Mouse (Mus musculus) testis, adult 2 months (tissue): ENCODE data around the gene Smpd2. TPM values are rescaled to one million over a fixed set of nuclear protein-coding genes. Genes with fewer than 3 reads are reported as not detected.

Experiments
- H3K27ac ChIP-seq: fragments of 200-500 bp; 2 replicates; pipeline ENCODE4 v1.5.1; 2012; ENCODE audit warnings: low read depth, low read length; ENCODE audit not compliant: control insufficient read depth, insufficient read depth
- H3K27me3 ChIP-seq: fragments of 200-500 bp; 2 replicates; pipeline ENCODE4 v1.6.1; 2012; ENCODE audit warnings: mild to moderate bottlenecking, low read length, moderate library complexity; ENCODE audit not compliant: control insufficient read depth, insufficient read depth
- H3K36me3 ChIP-seq: fragments of 200-500 bp; 2 replicates; pipeline ENCODE4 v1.6.1; 2012; ENCODE audit warnings: mild to moderate bottlenecking, low read length; ENCODE audit not compliant: control insufficient read depth, insufficient read depth
- H3K4me1 ChIP-seq: fragments of 200-500 bp; 2 replicates; pipeline ENCODE4 v1.6.1; 2012; ENCODE audit warnings: low read length; ENCODE audit not compliant: control insufficient read depth, insufficient read depth
- H3K4me3 ChIP-seq: fragments of 200-500 bp; 2 replicates; pipeline ENCODE4 v1.5.1; 2012; ENCODE audit warnings: low read depth, mild to moderate bottlenecking, low read length, moderate library complexity, mixed read lengths; ENCODE audit not compliant: control insufficient read depth
- CTCF ChIP-seq: fragments of 200-500 bp; IDR thresholded peaks from 2 replicates; pipeline ENCODE4 v1.5.1; 2012; ENCODE audit warnings: low read depth, mild to moderate bottlenecking, inconsistent platforms, low read length, moderate library complexity; ENCODE audit not compliant: control insufficient read depth, insufficient read depth, insufficient replicate concordance
- POLR2A ChIP-seq: fragments of 200-500 bp; IDR thresholded peaks from 2 replicates; pipeline ENCODE4 v1.6.1; 2012; ENCODE audit warnings: low read depth, mild to moderate bottlenecking, inconsistent platforms, low read length, moderate library complexity; ENCODE audit not compliant: control insufficient read depth
- polyA plus RNA-seq: library from polyadenylated mRNA; depleted of rRNA; stranded (reverse); fragments of >200 nt; gene quantifications from 2 replicates; pipeline ENCODE4 v1.2.3, GENCODE M21; 2012

The Smpd2 gene
- polyA plus RNA-seq, 1 experiment = 21.3 TPM

- Histone ChIP-seq H3K27me3 (no peaks in the 10 kb centered on the region), H3K4me3 (peak overlapping the region; percentile 50), H3K36me3 (no peaks in the 10 kb centered on the region), H3K4me1 (peaks cover 22% of the 10 kb centered on the region), H3K27ac (peak overlapping the region; percentile 10; the same call in 1 of the 2 replicates)
- TF ChIP-seq CTCF = no peak
- no peak for TF ChIP-seq POLR2A
Observed at GRCm38 (mm10) chr10:41477018-41477277, 13.2 kb downstream of the Smpd2 start.

GRCm38 (mm10) chr10:41476171-41477017 is 13.8 kb downstream of the Smpd2 start, which contains the start of gene Mical1:
Gene Mical1, plus strand, starts transcription at chr10:41476314.
- no peak for TF ChIP-seq CTCF
- no peak for TF ChIP-seq POLR2A
- no peaks in the 10 kb centered on the region for H3K36me3 ChIP-seq
- H3K27me3 ChIP-seq = no peaks in the 10 kb centered on the region
- peaks cover 16% of the 10 kb centered on the region for H3K4me1 ChIP-seq
- H3K4me3 ChIP-seq = peak within 1 kb of the TSS; percentile 50
- peak within 1 kb of the TSS; percentile 10; the same call in 1 of the 2 replicates for H3K27ac ChIP-seq

DNA sequence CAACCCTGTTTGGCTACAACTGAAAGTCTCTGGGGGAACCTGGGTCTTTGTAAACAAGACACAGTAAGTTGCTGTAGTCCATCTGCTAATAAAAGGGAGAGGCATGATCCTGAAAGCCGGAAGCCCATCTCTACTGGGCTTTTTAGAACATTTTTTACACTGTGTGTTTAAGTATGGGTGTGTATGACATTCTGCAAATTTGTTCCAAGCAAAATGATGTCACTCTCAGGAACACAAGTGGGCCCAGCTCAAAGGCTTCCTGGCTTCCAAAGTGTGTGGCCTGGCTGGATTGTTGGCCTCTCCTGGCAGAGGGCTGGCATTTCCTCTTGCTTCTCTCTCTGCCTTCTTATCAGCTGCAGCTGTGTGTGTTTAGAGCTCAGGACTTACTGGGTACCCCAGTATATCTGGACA is 15.2 kb downstream of the Smpd2 start:
- Histone ChIP-seq H3K27me3 (no peaks in the 10 kb centered on the region), H3K36me3 (no peaks in the 10 kb centered on the region), H3K27ac (no peak overlapping the region), H3K4me3 (no peak overlapping the region), H3K4me1 (peaks cover 16% of the 10 kb centered on the region)
- no peak for TF ChIP-seq POLR2A
- TF ChIP-seq CTCF = no peak

GRCm38 (mm10) chr10:41473782-41474468 is 16.2 kb downstream of the Smpd2 start:
- Histone ChIP-seq H3K27me3 (no peaks in the 10 kb centered on the region), H3K36me3 (no peaks in the 10 kb centered on the region), H3K4me1 (peaks cover 16% of the 10 kb centered on the region), H3K4me3 (no peak overlapping the region), H3K27ac (no peak overlapping the region)
- no peak for TF ChIP-seq POLR2A
- TF ChIP-seq CTCF = no peak

DNA sequence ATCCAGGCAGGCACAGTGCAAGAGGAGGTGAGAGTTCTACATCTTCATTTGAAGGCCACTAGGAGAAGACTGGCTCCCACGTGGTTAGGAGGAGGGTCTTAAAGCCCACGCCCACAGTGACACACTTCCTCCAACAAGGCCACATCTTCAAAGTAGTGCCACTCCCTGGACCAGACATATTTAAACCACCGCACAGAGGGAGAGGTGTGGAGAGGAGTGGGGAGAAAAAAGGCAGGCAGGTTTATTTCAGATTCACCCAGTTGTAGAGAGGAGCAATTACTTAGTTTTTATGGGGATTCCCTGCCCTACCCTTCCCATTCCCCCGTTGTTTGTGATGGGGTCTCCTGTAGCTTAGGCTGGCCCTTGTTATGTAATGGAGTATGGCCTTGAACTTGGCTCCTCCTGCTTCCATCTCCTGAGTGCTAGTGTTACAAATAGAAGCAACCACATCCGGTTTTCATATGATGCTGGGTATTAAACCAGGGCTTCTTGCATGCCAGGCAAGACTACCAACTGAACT is 17.1 kb downstream of the Smpd2 start:
- no peak overlapping the region for H3K27ac ChIP-seq
- TF ChIP-seq CTCF (no peak), POLR2A (no peak)

DNA sequence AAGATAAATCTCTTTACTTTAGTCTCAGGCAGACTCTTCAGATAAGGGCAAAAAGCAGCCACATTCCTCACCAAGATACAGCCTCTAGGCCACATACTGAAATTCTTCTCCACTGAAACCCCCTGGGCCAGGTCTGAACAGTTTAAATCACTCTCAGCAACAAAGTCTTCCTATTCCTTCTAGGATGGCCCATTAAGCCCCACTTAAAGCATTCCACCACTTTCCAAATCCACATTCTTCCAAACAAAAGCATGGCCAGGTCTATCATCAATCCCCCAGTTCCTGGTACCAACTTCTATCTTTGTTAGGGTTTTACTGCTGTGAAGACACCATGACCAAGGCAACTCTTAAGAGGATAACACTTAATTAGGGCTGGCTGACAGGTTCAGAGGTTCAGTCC is 17.6 kb downstream of the Smpd2 start:
- TF ChIP-seq POLR2A (no peak), CTCF (no peak)
- Histone ChIP-seq H3K27me3 (no peaks in the 10 kb centered on the region), H3K27ac (no peak overlapping the region), H3K36me3 (no peaks in the 10 kb centered on the region), H3K4me1 (peaks cover 10% of the 10 kb centered on the region), H3K4me3 (no peak overlapping the region)

More for the DNA sequence above, 17.1 kb downstream of the Smpd2 start:
- Histone ChIP-seq H3K36me3 (no peaks in the 10 kb centered on the region), H3K4me1 (peaks cover 15% of the 10 kb centered on the region), H3K4me3 (no peak overlapping the region), H3K27me3 (no peaks in the 10 kb centered on the region)

- H3K4me1 ChIP-seq = no peaks in the 10 kb centered on the region
- H3K4me3 ChIP-seq = no peak overlapping the region
- no peaks in the 10 kb centered on the region for H3K27me3 ChIP-seq
- no peak overlapping the region for H3K27ac ChIP-seq
- no peaks in the 10 kb centered on the region for H3K36me3 ChIP-seq
- TF ChIP-seq POLR2A = no peak
- no peak for TF ChIP-seq CTCF
Observed at GRCm38 (mm10) chr10:41470693-41471092, 19.5 kb downstream of the Smpd2 start.
